Mouse (Mus musculus): ENCODE measurements around the gene Gm26661. TPM values are rescaled to one million over a fixed set of nuclear protein-coding genes. Genes with fewer than 3 reads are reported as not detected.
A peak's percentile ranks its signal among the peaks of the same experiment; 100 is the strongest.

Gene Gm26661
- not detected in 2 replicates for total RNA-seq (2015)
- not detected in 2 replicates for total RNA-seq (2017)

GRCm38 (mm10) chr14:7791532-7792159 is at the start of gene Gm26661:
Gene Gm26661 (plus strand): TSS chr14:7791587.
- ATAC-seq (ENCODE audit: poor library complexity, severe bottlenecking): peak; percentile 76

DNA sequence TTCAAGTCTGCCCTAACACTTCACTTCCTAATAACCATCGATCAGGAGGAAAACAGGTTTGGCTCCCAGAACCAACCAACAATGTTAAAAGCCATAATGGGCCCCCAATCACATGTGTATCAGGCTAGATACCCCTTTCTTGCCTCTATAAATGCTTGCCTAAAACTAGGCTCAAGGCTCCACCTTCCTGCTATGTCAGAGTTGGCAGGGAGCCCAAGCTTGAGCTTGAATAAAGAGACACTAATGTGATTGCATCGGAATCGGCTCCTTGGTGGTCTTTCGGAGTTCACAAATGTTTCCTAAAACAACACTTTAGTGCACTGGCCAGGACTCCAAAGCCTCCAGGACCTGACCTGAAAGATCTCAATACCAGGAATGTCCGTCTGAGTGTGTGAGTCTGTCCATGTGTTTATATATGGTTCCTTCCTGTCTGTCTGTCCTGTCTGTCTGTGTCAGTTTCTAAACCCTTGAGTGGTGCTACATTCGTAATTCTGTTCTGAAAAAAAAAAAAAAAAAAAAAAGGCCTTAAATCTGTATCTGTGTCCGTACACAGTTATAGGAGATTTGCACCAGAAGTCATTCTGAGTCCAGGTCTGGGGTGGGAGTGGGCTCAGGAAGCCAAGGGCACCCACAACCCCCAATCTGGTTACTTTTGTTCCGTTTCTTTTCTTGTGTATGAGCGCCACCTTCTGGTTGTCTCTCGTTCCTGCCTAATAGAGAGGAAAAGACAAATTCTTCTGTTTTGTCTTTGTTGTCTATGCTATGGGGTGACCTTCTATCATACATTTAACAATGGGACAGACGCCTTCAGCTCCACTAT is 42.2 kb upstream of the Gm26661 start:
- 0 out of 2 replicates have a peak, but pooled peaks have one; percentile 33 for ATAC-seq (ENCODE audit: poor library complexity, severe bottlenecking)

- no peak for ATAC-seq (ENCODE audit: poor library complexity, severe bottlenecking)
Observed at GRCm38 (mm10) chr14:7749764-7750089, 41.7 kb upstream of the Gm26661 start.

DNA sequence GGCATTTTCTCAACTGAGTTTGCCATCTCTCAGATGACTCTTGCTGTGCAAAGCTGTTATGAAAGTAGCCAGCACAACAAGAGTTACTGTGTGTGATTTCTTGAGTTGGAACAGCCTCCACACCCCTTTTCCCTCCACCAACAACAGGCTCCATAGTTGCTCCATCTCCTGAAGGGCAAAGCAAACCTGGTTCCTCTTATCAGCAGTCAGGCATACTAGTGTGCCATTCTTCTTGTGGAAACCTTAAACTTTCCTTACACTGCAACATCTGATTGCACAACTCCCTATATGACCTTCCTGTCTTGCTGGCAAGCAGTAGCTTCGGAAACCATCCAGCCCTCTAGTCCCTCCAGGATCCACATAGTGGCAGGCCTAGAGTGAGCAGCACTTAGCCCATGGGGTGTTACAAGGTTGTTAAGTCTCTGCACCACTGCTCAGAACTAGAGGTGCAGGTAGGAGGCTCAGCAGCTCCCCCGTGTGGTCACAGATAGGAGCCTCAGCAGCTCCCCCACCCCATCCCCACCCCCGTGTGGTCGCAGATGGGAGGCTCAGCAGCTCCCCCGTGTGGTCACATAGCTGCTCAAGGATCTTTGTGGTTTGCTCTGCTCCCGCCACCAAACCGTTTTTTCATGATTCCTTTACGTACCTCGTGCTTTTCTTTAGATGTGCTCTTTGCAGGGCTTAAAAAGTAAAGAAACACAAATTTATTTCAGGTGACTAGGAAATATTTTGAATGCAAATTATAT is 25.6 kb upstream of the Gm26661 start:
- ATAC-seq (ENCODE audit: poor library complexity, severe bottlenecking): peak; percentile 95

GRCm38 (mm10) chr14:7773714-7774389 is 17.5 kb upstream of the Gm26661 start:
- peak; percentile 99 for ATAC-seq (ENCODE audit: poor library complexity, severe bottlenecking)

DNA sequence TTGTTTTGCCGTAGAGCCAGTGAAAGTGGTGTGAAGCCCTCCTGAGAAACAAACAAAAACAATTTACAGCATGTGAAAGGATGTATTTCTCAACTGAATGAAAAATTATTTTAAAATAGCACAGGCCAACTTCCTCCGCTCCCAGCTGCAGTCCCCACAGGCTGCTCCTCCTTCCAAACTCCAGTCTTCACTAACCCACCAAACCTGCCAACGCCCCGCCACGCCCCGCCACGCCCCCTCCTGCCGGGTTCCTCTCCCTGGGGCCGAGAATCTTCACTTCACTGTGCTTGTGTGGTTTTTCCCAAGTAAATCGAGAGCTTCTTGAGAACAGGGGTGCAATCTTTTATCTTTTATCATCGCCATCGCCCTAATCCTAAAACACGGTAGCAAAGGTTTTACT is 5.3 kb upstream of the Gm26661 start:
- ATAC-seq (ENCODE audit: poor library complexity, severe bottlenecking): peak; percentile 79

DNA sequence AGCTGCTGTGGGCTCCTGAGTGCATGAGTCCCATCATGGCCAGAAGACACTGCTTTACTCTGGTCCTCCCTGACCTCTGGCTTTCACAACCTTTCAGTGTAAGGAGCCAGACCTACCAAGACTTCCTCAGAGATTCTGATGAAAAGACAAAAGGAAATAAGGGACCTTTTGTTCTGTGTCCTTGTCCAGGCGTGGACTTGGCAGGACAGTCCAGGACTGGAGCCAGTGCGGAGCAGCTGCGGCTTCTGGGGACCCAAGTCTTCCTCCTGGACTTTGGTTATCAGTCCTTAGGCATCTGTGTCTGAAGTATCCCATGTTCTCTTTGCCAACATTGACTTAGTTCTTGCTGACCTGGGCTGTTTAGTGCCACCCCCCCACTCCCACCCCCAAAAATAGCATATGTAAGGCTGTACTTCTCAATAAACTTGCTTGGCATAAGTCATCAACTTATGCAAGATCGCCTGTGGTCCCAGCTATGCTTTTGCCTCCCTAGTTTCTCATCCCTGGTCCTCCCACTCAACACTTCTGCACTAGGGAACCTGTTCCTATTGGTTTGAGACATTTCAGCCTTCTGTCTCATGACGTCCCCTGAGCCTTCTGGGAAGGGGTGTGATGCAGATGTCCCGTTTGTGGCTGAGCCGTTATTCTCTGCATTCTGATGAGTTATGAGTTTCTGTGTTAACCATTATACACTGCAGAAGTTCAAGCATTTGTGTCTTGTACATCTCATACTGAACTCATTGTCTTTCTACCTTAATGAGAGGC is 1.9 kb upstream of the Gm26661 start:
- ATAC-seq (ENCODE audit: poor library complexity, severe bottlenecking): no peak

DNA sequence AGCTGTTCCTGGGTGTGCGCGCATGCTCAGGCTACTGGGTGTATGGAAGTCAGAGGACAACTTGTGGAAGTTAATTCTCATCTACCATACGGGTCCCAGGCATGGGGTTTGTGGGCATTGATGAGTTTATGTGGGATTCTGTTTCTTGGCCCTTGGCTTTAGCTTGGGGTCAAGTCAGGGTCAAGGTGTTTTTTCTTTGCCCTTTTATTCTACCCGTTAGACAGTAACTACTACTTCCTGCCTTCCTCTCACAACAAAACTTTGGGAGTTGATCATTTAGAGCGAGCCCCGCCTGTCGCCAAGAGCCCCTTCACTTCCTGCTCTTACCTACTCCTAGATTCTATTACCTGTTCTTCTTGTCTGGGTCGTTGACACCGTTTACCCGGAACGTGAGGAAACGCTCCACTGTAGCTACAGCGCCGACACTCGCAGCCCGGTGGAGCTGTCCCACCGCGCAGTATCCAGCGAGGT is 291 bp upstream of the Gm26661 start:
- no peak for ATAC-seq (ENCODE audit: poor library complexity, severe bottlenecking)

- ATAC-seq (ENCODE audit: poor library complexity, severe bottlenecking): no peak
Observed at GRCm38 (mm10) chr14:7795961-7796360, 4.6 kb downstream of the Gm26661 start.

GRCm38 (mm10) chr14:7800611-7801010 is 9.2 kb downstream of the Gm26661 start:
- no peak for ATAC-seq (ENCODE audit: poor library complexity, severe bottlenecking)

DNA sequence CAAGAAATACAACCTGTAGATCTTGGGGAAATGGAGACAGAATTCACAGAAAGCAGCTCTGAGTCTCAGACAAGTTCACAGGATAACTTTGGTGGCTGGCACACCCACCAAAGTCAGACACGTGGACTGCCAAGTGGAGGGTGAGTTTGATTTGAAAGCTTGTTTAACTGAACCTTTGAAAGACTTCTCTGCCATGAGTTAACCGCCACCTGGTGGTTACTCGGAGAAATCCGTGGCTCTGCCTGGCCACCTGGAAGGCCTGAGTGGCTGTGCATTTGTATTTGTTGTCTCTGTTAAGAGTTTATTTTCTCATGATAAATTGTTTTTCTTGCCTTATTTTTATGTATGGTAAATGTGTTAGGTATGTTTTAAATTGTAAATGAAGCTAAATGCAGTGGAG is 10.4 kb downstream of the Gm26661 start:
- ATAC-seq (ENCODE audit: poor library complexity, severe bottlenecking): no peak

DNA sequence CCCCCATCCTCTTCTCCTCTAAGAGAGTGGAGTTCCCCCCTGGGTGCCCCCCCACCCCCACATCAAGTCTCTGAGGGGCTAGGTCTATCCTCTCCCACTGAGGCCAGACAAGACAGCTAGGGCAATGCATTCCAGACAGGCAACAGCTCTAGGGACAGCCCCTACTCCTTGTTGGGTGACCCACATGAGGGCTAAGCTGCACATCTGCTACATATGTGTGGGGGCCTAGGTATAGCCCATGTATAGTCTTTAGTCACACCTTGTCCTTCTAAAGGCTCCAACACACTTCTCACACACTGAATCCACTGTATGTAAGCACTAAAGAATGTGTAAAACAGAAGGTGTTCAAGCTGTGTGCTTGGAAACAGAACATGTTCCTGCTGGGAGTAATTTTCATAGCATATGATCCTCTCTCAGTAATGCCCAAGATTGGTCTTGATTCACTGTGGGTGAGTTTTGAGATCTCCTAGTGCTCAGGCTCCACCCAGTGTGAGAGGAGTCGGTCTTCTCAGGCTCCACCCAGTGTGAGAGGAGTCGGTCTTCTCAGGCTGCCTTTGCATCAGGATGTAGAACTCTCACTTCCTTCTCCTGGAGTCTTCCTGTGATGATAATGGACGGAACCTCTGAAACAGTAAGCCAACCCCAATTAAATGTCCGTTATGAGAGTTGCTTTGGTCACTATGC is 12.6 kb downstream of the Gm26661 start:
- ATAC-seq (ENCODE audit: poor library complexity, severe bottlenecking): peak; percentile 98

DNA sequence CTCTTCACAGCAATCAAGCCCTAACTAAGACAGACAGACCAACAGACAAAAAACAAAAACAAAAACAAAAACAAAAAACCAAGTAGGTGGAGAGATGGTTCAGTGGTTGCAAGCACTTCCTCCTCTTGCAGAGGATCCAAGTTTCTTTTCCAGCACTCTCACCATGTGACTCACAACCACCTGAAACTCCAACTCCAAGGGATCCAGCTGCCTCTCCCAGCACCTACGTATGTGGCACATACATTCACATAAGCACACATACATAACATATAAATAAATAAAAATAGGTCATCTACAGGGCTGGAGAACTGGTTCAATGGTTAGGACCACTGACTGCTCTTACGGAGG is 13.1 kb downstream of the Gm26661 start:
- ATAC-seq (ENCODE audit: poor library complexity, severe bottlenecking): peak; percentile 67

DNA sequence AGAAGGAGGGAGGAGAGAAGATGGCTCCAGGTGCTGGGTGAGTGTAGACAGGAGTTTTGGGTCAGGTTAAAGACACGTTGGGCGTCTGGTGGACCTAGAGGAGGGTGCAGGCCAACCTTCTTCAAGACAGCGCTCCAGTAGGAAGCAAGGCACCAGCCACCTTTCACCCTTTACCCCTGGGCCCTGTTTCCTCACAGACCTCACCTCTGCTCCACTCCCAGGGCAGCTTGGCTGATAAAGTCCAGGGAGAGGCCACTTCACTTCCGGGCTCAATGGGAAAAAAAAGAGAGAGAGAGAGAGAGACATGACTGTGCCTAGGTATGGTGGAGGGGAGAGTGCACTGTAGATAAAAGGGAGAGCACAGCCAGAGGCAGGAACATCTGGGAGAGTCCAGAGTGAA is 16.3 kb downstream of the Gm26661 start:
- no peak for ATAC-seq (ENCODE audit: poor library complexity, severe bottlenecking)

- ATAC-seq (ENCODE audit: poor library complexity, severe bottlenecking): no peak
Observed at GRCm38 (mm10) chr14:7808501-7808981, 17.2 kb downstream of the Gm26661 start.

DNA sequence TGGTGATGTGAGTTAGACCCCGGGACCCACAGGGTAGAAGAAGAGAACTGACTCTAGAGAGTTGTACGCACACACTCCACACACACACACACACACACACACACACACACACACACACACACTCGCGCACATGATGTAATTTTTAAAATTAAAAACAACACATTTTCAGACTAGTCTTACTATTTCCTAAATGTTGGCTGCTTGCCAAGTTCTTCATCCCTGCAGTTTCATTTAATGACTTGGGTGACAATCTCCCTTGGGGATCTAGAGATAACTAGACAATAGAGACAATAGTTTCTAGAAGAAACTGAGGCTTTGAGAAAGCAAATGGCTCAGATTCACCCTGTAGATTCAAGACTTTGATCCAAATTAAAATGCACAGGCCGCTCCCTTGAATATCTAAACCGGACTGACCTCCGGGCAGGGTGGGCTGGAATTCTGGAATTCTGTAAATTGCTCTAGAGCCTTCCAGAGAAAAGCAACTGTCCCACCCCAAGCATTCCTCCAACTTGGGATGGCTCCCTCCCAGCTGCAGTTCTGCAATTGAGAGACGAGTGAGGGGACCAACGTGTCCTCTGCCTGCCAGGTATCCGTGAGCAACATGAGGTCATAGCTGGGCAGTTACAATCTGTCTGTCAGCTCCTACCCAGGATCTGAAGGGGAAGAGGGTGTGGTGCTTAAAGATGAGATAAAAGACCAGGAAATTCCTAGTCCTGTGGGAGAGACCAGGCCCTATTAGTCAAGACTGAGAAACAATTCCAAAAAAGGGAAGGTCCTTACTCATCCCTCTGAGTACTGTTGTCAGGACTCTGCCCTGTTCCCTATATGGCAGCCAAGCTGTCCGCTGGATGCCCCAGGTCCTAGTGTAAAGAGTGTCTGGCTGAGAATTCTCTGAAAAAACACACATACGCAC is 17.9 kb downstream of the Gm26661 start:
- no peak for ATAC-seq (ENCODE audit: poor library complexity, severe bottlenecking)

DNA sequence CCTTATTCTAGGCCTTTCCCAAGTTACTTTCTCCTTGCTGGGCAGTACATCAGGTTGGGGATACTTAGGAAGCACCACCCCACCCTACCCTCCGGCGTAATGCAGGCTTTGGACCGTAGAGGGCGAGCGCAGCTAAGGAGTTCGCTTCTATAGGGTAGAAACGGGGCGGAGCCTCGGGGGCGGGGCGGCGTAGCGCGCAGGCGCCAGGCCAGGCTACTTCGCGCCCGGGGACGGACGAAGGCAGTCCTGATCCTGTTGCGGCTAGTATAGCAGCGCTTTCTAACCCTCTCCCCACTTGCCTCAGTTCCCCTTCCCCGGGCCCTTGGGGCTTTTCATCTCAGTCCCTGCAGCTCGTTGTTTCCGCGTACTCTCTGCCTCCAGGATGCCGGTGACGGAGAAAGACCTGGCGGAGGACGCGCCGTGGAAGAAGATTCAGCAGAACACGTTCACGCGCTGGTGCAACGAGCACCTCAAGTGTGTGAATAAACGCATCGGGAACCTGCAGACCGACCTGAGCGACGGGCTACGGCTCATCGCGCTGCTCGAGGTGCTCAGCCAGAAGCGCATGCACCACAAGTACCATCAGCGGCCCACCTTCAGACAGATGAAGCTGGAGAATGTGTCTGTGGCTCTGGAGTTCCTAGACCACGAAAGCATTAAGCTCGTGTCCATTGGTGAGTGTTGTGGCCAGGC is 26.5 kb downstream of the Gm26661 start, which contains the start of gene Flnb:
Gene Flnb (plus strand): TSS at position 188 of the 693 bp plus-strand sequence.
- peak; percentile 94 for ATAC-seq (ENCODE audit: poor library complexity, severe bottlenecking)
